Mouse (Mus musculus): Measurements from ENCODE around the gene Rac1. TPM values are rescaled to one million over a fixed set of nuclear protein-coding genes. Genes with fewer than 3 reads are reported as not detected.

Rac1 gene
- polyA plus RNA-seq, 1 experiment = 141 TPM

DNA sequence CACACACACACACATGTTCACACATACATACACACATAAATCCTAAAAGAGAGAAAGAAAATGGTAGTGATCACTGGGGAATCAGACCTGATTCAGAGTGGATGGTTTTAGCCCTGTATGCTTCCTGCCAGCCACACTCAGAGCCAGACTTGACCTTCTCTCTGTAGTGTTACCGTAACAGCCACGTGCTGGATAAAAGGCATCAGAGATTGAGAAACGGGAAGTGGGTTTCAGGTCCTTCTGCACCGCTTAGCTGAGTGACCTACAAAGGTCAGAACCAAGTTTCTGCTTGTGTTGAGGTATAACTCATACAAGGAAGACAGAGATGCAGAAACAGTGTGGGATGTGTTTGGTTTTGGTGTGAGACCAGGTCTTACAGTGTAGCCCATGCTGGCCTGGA is 28.1 kb downstream of the Rac1 start:
- TF ChIP-seq CTCF (IDR thresholded peaks at IDR 0.05; ENCODE audit: extremely low read depth, insufficient read depth, insufficient read length, insufficient replicate concordance) = no peak
- no peak for TF ChIP-seq POLR2A (IDR thresholded peaks at IDR 0.05; ENCODE audit: low read depth, low read length)
- Histone ChIP-seq H3K27ac (ENCODE audit: insufficient read depth, low read length) (no peak overlapping the region), H3K4me1 (ENCODE audit: control insufficient read depth, insufficient read depth, insufficient read length) (no peaks in the 10 kb centered on the region; the same call in 1 of the 2 replicates), H3K36me3 (ENCODE audit: control insufficient read depth, insufficient read depth, low read length) (peaks cover 5% of the 10 kb centered on the region; the same call in 1 of the 2 replicates), H3K27me3 (ENCODE audit: control insufficient read depth, insufficient read depth, low read length) (no peaks in the 10 kb centered on the region), H3K4me3 (ENCODE audit: extremely low read depth, insufficient read depth, insufficient read length) (no peak overlapping the region)
- DNase-seq (ENCODE audit: low read depth in 1 of 2, low spot score in 2 of 2) = no peak
- 12% methylated on average over 4 of the region's 4 CpGs for whole genome bisulfite sequencing

DNA sequence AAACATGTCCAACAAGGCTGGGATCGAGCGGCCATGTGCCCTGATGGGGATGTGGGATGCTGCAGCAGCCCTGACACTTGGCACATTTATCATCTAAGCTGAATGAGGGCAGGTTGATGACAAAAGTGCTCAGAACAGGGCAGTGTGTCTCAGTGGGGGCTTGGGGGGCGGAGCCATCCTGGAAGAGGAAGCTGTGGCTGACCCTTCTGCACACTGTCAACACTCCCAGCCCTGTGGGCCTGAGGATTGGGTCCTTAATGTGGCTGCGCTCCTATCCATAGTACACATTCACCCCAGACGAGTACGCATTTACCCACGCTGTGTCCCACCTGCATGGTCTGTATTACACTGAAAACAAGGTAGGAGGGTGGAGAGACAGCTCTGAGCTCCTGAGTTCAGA is 28.6 kb downstream of the Rac1 start:
- peaks cover 9% of the 10 kb centered on the region for H3K36me3 ChIP-seq (ENCODE audit: control insufficient read depth, insufficient read depth, low read length)
- 84% methylated on average over 7 of the region's 7 CpGs for WGBS
- TF ChIP-seq CTCF (IDR thresholded peaks at IDR 0.05; ENCODE audit: extremely low read depth, insufficient read depth, insufficient read length, insufficient replicate concordance) (no peak), POLR2A (IDR thresholded peaks at IDR 0.05; ENCODE audit: low read depth, low read length) (no peak)
- H3K4me3 ChIP-seq (ENCODE audit: extremely low read depth, insufficient read depth, insufficient read length) = no peak overlapping the region
- H3K27me3 ChIP-seq (ENCODE audit: control insufficient read depth, insufficient read depth, low read length) = no peaks in the 10 kb centered on the region
- no peak for DNase-seq (ENCODE audit: low read depth in 1 of 2, low spot score in 2 of 2)
- no peaks in the 10 kb centered on the region; the same call in 1 of the 2 replicates for H3K4me1 ChIP-seq (ENCODE audit: control insufficient read depth, insufficient read depth, insufficient read length)
- H3K27ac ChIP-seq (ENCODE audit: insufficient read depth, low read length) = no peak overlapping the region

- Histone ChIP-seq H3K4me1 (ENCODE audit: control insufficient read depth, insufficient read depth, insufficient read length) (no peaks in the 10 kb centered on the region; the same call in 1 of the 2 replicates), H3K4me3 (ENCODE audit: extremely low read depth, insufficient read depth, insufficient read length) (no peak overlapping the region), H3K27ac (ENCODE audit: insufficient read depth, low read length) (no peak overlapping the region), H3K27me3 (ENCODE audit: control insufficient read depth, insufficient read depth, low read length) (no peaks in the 10 kb centered on the region), H3K36me3 (ENCODE audit: control insufficient read depth, insufficient read depth, low read length) (peaks cover 7% of the 10 kb centered on the region)
- TF ChIP-seq CTCF (IDR thresholded peaks at IDR 0.05; ENCODE audit: extremely low read depth, insufficient read depth, insufficient read length, insufficient replicate concordance) (no peak), POLR2A (IDR thresholded peaks at IDR 0.05; ENCODE audit: low read depth, low read length) (no peak)
- 87% methylated on average over 3 of the region's 3 CpGs for WGBS
- DNase-seq (ENCODE audit: low read depth in 1 of 2, low spot score in 2 of 2) = no peak
Measured at GRCm38 (mm10) chr5:143497451-143497850, 30.4 kb downstream of the Rac1 start.

- no peak overlapping the region for H3K4me3 ChIP-seq (ENCODE audit: extremely low read depth, insufficient read depth, insufficient read length)
- H3K36me3 ChIP-seq (ENCODE audit: control insufficient read depth, insufficient read depth, low read length) = peaks cover 6% of the 10 kb centered on the region
Measured at GRCm38 (mm10) chr5:143495708-143496107, 32.1 kb downstream of the Rac1 start.

DNA sequence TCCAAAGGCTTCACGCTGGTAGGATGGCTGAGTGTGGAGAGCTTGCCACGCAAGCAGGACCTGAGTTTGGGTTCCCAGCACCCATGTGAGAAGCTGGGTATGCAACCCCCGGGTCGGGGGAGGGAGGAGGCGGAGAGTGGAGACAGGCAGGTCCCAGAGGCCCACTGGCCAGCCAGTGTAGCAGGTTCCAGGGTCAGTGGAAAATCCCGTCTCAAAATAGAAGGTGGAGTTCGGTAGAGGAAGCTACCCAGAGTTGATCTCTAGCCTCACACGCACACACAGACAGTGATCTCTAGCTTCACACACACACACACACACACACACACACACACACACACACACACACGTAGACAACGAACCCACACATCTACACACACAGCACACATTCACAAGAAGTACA is 34.7 kb downstream of the Rac1 start:
- Histone ChIP-seq H3K36me3 (ENCODE audit: control insufficient read depth, insufficient read depth, low read length) (peaks cover 8% of the 10 kb centered on the region), H3K4me3 (ENCODE audit: extremely low read depth, insufficient read depth, insufficient read length) (no peak overlapping the region), H3K27ac (ENCODE audit: insufficient read depth, low read length) (no peak overlapping the region), H3K4me1 (ENCODE audit: control insufficient read depth, insufficient read depth, insufficient read length) (no peaks in the 10 kb centered on the region), H3K27me3 (ENCODE audit: control insufficient read depth, insufficient read depth, low read length) (no peaks in the 10 kb centered on the region)
- TF ChIP-seq POLR2A (IDR thresholded peaks at IDR 0.05; ENCODE audit: low read depth, low read length) = no peak
- no peak for TF ChIP-seq CTCF (IDR thresholded peaks at IDR 0.05; ENCODE audit: extremely low read depth, insufficient read depth, insufficient read length, insufficient replicate concordance)
- DNase-seq (ENCODE audit: low read depth in 1 of 2, low spot score in 2 of 2) = no peak
- WGBS = 79% methylated on average over 10 of the region's 10 CpGs

More at GRCm38 (mm10) chr5:143495708-143496107, 32.1 kb downstream of the Rac1 start:
- no peak for DNase-seq (ENCODE audit: low read depth in 1 of 2, low spot score in 2 of 2)
- Histone ChIP-seq H3K4me1 (ENCODE audit: control insufficient read depth, insufficient read depth, insufficient read length) (no peaks in the 10 kb centered on the region; the same call in 1 of the 2 replicates), H3K27me3 (ENCODE audit: control insufficient read depth, insufficient read depth, low read length) (no peaks in the 10 kb centered on the region), H3K27ac (ENCODE audit: insufficient read depth, low read length) (no peak overlapping the region)
- no peak for TF ChIP-seq POLR2A (IDR thresholded peaks at IDR 0.05; ENCODE audit: low read depth, low read length)
- no peak for TF ChIP-seq CTCF (IDR thresholded peaks at IDR 0.05; ENCODE audit: extremely low read depth, insufficient read depth, insufficient read length, insufficient replicate concordance)
- WGBS = 95% methylated on average over 6 of the region's 6 CpGs

DNA sequence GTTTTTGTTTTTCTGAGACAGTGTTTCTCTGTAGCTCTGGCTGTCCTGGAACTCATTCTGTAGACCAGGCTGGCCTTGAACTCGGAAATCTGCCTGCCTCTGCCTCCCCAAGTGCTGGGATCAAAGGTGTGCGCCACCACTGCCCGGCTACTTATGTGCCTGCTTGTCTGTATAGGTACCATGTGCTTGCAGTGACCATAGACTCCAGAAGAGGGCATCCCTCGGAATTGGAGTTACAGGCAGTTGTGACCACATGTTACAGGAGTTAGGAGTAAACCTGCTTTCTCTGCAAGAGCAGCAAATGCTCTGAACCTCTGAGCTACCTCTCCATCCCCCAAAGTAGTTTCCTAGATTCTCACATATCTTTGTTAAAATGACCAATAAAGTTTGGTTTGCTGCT is 36.1 kb downstream of the Rac1 start:
- Histone ChIP-seq H3K4me3 (ENCODE audit: extremely low read depth, insufficient read depth, insufficient read length) (no peak overlapping the region), H3K4me1 (ENCODE audit: control insufficient read depth, insufficient read depth, insufficient read length) (no peaks in the 10 kb centered on the region), H3K36me3 (ENCODE audit: control insufficient read depth, insufficient read depth, low read length) (peaks cover 9% of the 10 kb centered on the region), H3K27ac (ENCODE audit: insufficient read depth, low read length) (no peak overlapping the region), H3K27me3 (ENCODE audit: control insufficient read depth, insufficient read depth, low read length) (no peaks in the 10 kb centered on the region)
- no peak for DNase-seq (ENCODE audit: low read depth in 1 of 2, low spot score in 2 of 2)
- 91% methylated on average over 4 of the region's 4 CpGs for WGBS
- TF ChIP-seq CTCF (IDR thresholded peaks at IDR 0.05; ENCODE audit: extremely low read depth, insufficient read depth, insufficient read length, insufficient replicate concordance) (no peak), POLR2A (IDR thresholded peaks at IDR 0.05; ENCODE audit: low read depth, low read length) (no peak)

GRCm38 (mm10) chr5:143489749-143490342 is 38.0 kb downstream of the Rac1 start:
- Histone ChIP-seq H3K36me3 (ENCODE audit: control insufficient read depth, insufficient read depth, low read length) (peaks cover 12% of the 10 kb centered on the region), H3K4me1 (ENCODE audit: control insufficient read depth, insufficient read depth, insufficient read length) (no peaks in the 10 kb centered on the region), H3K4me3 (ENCODE audit: extremely low read depth, insufficient read depth, insufficient read length) (no peak overlapping the region), H3K27ac (ENCODE audit: insufficient read depth, low read length) (0 out of 2 replicates have a peak overlapping the region, but pooled peaks have one; percentile 8), H3K27me3 (ENCODE audit: control insufficient read depth, insufficient read depth, low read length) (no peaks in the 10 kb centered on the region)
- TF ChIP-seq POLR2A (IDR thresholded peaks at IDR 0.05; ENCODE audit: low read depth, low read length) (no peak), CTCF (IDR thresholded peaks at IDR 0.05; ENCODE audit: extremely low read depth, insufficient read depth, insufficient read length, insufficient replicate concordance) (no peak)
- no peak for DNase-seq (ENCODE audit: low read depth in 1 of 2, low spot score in 2 of 2)
- 76% methylated on average over 14 of the region's 14 CpGs for WGBS

Data from spleen, adult 2 months (tissue).